Mouse (Mus musculus) cortical plate, adult 2 months (tissue): ENCODE measurements at regions not wholly inside any gene's neighbourhood (a gene's known extent, or its start where the extent isn't known, plus 50 kb on each side); places are given as distances from the start of the nearest gene placed in this dataset.

Experiments used
- CTCF ChIP-seq: fragments of 200-500 bp; IDR thresholded peaks from 2 replicates; pipeline ENCODE4 v1.5.1; 2011; ENCODE audit warnings: mild to moderate bottlenecking, control low read depth, low read length; ENCODE audit not compliant: insufficient read depth; ENCODE audit errors: extremely low read depth
- POLR2A ChIP-seq: fragments of 200-500 bp; IDR thresholded peaks from 2 replicates; pipeline ENCODE4 v1.6.1; 2011; ENCODE audit warnings: mild to moderate bottlenecking, low read length, control low read depth; ENCODE audit not compliant: insufficient read depth; ENCODE audit errors: extremely low read depth

DNA sequence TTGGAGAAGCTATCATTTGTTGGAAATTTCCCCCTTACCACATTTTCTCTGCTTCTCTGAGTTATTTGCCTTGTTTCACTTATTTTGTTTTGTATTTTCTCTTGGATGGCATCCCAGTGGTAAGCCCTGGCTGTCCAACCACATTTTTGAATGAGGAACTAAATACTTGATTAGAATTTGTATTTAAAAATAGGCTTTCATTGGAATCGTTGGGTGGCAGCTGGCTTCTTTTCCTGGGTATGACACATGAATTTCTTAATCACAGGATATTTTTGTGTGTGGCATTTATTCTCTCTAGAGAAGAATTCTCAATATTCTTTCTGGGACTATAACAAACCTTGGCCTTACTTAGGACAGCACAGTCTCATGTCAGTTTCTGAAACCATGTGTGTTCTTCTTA, 286.5 kb downstream of the Gm11146 start:
- TF ChIP-seq CTCF (no peak), POLR2A (no peak)
